Mouse (Mus musculus) CD4-positive, CD25-positive, alpha-beta regulatory T cell, adult 2 months (primary cell): ENCODE measurements at regions not wholly inside any gene's neighbourhood (a gene's known extent, or its start where the extent isn't known, plus 50 kb on each side); places are given as distances from the start of the nearest gene placed in this dataset.

Experiments used
- DNase-seq: peaks from one replicate; pipeline ENCODE4 v3.0.0-alpha.2; 2012; ENCODE audit warnings: low read depth, low spot score

GRCm38 (mm10) chr5:101596996-101597395 lies 67.8 kb downstream of the Nkx6-1 start:
- no peak for DNase-seq

GRCm38 (mm10) chr5:101591236-101591635 lies 73.6 kb downstream of the Nkx6-1 start:
- no peak for DNase-seq

- DNase-seq = no peak
Measured at GRCm38 (mm10) chr5:101590341-101591124, 74.3 kb downstream of the Nkx6-1 start.

DNA sequence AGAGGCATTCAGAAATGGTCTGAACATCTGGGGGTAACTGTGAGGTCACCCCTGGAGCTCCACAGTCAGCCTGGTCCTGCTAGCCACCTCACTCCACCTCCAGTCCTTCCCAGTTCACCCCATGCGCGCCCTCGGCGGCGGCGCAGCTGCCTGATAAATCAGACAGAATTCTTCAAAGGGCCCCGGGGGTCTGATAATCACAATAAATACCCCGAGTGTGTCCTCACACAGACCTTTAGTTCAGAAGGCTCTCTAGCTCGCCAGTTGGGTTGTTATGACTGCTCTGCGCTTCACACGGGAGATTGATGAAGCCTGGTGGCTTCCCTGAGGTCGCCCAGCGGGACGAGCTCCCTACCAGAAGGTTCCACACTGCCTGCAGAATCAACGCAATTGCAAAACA lies 91.8 kb downstream of the Nkx6-1 start:
- no peak for DNase-seq

- no peak for DNase-seq
Measured at GRCm38 (mm10) chr5:101565770-101566169, 99.0 kb downstream of the Nkx6-1 start.

DNA sequence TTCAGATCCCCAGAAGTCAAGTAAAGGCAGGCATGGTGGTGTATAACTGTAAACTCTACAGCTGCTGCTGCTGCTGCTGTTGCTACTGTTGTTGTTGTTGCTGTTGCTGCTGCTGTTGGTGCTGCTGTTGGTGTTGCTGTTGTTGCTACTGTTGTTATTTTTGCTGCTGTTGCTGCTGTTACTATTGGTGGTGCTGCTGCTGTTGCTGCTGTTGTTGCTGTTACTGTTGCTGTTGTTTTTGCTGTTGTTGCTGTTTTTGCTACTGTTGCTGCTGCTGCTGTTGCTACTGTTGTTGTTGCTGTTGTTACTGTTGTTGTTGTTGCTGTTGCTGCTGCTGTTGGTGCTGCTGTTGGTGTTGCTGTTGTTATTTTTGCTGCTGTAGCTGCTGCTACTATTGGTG lies 104.4 kb downstream of the Nkx6-1 start:
- no peak for DNase-seq

DNA sequence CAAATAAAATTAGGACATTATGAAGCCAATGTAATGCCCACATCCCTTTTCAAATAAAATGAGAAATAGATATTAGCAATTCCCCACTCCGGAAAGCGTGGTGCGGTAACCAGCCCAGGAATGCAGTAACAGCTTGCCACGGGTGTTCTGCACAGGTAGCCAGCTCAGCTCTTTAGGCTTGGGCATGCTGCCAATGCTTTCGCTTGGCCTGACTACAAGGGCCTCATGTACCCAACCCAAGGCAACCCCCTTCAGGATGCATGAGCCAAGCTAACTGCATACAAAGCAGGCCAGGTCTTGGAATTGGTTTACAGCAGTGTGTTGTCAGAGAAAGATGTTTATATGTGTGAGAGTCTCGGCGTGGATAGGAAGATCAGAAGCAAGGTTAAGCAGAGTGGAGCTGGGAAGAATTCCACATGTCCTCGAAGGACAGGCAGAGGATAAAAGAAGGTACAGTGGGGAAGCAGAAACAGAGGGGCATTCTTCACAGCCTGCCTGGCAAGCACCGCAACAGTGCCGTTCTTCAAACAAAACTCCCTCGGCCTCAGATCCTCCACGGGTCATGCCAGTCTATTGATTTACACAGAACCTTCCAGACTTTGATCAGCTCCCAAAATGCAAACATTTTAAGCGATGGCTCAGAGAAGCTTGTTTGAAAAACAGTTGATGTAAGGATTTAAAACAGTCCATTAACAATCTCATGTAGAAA lies 106.4 kb downstream of the Nkx6-1 start:
- DNase-seq = no peak

DNA sequence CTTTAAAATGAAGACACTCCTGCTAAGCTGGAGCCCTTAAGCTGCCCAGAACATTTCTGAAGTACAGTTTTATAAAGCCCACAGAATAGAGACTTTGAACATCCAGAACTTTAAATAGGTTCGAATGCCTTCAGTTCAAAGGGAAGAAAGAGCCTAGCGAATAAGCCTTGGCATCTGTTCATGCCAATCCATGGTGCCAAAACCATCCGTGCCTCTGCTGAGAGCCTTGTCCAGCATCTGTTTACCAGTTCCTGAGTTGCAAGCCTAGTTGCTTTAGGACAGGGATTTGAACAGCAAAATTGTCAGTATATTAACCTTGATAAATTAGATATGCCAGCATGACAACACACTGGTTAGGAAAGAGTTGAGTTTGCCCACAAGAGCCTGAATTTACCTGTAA lies 107.6 kb downstream of the Nkx6-1 start:
- no peak for DNase-seq

DNA sequence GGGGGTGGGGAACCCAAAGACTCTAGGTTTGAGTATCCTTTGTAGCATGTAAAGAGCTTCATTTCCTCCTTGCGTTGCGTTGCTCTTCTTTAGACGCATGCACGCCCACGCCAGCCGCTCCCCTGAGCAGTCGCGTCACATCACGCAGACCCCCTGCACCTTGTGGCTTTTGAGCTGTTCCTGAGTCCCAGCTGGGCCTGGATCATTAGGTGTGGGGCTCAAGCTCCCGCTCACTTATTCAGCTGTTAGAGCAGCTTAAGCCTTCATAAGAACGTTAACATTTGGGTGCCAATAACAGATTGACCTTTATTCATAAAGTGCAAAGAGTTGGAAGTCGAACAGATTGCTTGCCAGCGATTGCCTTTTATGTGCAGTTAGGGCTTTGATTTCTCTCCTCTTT lies 121.5 kb downstream of the Nkx6-1 start:
- DNase-seq = no peak

DNA sequence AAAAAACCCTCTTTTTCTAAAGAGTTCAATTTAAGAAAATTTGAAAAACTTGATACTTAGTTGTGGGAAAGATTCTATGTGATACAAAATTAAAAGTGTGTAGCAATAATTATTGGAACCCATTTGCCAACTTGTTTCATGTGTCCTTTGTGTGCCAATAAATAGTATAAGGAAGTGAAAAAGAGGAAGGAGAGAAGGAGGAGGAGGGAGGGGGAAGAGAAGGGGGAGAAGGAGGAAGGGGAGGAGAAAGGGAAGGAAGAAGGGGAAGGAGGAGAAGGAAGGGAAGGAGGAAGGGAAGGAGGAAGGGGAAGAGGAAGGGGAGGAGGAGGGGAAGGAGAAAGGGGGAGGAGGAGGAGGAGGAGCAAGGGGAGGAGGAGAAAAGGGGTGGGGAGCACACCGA lies 125.0 kb downstream of the Nkx6-1 start:
- no peak for DNase-seq

- no peak for DNase-seq
Measured at GRCm38 (mm10) chr5:101539254-101539549, 125.6 kb downstream of the Nkx6-1 start.

GRCm38 (mm10) chr5:101538410-101539253 lies 126.2 kb downstream of the Nkx6-1 start:
- no peak for DNase-seq

DNA sequence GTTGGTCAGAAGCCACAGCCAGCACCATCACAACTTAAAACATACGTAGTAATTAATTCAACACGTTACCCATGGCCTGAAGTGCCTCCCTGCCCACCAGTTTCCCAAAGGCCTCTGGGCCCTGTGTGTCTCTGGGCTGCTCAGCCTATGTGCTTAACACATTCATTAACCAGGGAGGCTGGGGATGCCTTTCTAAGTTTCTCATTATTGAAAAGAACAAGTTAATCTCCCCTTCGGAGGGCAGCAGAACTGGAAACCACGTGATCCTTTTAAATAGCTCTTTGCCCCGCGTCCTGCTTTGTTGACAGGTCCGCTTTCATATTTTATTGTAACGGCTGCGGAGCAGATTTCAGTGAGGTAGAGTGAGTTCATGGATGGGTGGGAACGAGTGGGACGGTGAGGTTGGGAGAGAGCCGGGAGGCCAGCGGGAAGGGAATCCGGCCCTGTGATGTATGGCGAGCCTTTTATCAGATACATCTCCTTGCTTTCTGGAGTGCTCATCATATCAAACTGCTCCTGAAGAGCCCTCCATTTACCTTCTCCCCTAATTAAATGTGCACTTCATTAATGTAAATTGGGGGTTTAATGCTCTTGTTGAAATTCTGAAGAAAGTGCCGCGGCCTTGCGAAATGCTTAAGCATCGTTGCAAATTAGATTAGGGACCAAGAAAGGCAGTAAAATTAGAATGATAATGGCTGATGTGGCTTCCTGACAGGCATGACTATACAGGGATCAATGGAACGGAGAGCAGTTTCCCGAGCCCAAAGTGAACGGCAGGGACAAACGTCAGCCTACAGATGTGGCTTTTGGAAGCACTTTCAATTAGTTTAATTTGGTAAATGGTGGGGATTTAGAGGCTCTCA lies 127.0 kb downstream of the Nkx6-1 start:
- no peak for DNase-seq

- DNase-seq = no peak
Measured at GRCm38 (mm10) chr5:101535451-101535850, 129.3 kb downstream of the Nkx6-1 start.

DNA sequence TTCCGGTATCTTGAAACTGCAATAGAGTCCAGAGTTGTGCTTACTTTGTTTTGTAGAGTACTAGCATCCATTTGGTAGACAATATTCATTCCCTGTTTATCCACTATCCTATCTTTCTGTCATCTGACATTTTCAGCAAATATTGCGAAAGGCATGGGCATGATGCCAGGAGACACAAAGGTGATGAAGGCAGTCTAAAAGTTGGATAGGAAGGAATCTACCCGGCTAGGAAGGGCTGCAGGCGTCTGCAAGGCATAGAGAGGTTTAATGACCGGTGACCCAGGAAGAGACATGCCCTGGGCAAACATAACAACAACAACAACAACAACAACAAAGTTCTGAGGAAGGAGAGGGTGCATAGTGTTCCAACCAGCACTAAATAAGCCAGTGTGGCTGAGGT lies 139.4 kb downstream of the Nkx6-1 start:
- DNase-seq = no peak

- no peak for DNase-seq
Measured at GRCm38 (mm10) chr5:101524670-101525069, 140.1 kb downstream of the Nkx6-1 start.

- DNase-seq = no peak
Measured at GRCm38 (mm10) chr5:101523902-101524301, 140.9 kb downstream of the Nkx6-1 start.

DNA sequence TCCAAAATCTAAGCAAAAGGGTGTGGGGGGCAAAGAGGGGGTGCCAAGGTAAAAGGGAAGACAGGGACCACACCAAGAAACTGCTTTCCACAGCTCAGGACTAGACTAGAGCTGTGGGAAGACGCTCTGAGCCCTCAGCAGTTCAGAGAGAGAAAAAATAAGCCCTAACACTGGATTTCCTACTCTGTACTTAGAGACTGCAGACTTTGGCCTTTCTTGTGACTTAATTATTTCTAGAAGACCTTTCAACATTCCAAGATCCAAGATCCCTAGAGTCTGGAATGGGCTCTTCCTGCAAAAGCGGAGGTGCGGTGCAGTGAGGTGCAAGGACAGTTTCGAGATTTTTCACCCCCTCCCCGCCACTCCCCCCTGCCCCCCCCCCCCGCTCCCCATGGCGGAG lies 141.3 kb downstream of the Nkx6-1 start:
- DNase-seq = no peak

DNA sequence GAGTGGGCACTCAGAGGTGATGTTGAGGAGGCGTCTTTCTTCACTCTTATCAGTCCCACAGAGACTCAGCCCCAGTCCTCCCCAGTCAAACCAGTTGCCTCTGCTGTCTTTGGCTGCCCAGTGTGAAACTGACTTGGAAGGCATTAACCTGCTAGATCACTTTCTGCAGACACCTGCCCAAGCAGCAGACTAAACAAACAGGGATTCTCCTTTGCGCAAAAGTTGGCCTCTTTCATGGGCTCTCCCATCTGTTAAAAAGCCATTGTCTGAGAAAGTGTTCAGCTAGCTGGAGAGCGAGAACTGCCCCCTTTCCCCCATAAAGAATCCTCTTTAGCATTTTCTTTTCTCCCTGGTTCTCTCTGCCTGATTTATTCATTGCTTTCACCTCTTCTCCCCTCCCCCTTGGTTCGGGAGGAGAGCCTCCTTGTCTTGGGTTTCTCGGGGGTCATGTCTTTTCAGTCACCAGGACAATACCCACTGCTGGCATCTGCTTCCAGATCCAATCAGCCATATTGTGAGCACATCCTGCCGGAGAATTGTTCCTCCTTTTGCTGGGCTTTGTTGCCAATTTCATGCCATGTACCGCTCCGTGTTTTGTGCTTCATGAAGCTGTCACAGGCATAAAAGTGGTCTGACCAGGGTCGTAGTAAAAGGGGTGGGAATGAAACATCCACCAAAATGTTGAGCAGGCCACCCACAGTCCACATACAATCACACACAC lies 143.7 kb downstream of the Nkx6-1 start:
- no peak for DNase-seq

DNA sequence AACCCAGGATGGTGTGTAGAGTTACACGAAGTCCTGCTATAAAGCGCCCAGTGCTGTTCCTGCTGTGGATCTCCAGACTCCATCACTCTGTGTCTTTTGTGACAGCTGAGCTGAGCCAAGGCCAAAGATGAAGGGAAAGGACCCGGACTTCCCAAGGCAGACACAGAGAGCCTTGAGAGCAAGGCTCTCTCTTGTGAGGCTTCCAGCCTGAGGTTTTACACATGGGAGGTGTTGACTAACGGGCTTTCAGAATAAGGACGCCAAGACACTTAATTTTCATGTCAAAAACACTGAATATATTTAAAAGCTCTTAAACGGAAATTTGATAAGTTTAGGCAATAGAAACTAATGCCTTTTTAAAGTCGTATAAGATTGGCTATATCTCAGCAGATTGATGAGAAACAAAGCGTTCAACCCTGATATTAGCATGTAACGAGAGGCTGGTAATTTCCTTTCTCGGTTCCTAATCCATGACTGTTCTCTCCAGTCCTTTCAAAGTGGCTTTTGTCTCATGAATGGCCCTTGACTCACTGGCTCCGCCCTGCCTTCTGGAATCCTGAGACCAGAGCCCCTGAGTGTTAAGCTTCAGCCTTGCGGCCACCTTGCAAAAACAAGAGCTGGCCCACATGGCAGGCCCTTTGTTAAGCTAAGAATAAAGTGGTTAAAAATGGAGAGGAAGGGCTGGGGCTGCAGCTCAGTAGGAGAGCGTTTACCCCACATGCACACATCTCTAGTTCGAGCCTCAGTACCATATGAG lies 145.8 kb downstream of the Nkx6-1 start:
- no peak for DNase-seq
